Comparison of ENCODE assay signal across 8 mouse cellular contexts in genomic region chr12:103532020-103532648, GRCm38 (mm10). TPM values are rescaled to one million over a fixed set of nuclear protein-coding genes. Genes with fewer than 3 reads are reported as not detected.
A peak's percentile ranks its signal among the peaks of the same experiment; 100 is the strongest.
DNase-seq lines count a peak whose midpoint lies in the region; ATAC-seq lines count a peak whose summit lies in the region.

Ppp4r4 (plus strand) TSS chr12:103532283.

- peak within 1 kb of the TSS; percentile 86 for H3K27ac ChIP-seq in forebrain, embryonic 10.5 days
- H3K27ac ChIP-seq in heart, embryonic 14.5 days (replicated peaks in 1 of 2; ENCODE audit: control insufficient read depth in 1 of 2, insufficient read depth in 1 of 2, low read depth in 2 of 2, low read length in 2 of 2), result no peak within 1 kb of the TSS
- no peak within 1 kb of the TSS for H3K27ac ChIP-seq in liver, embryonic 11.5 days (ENCODE audit: low read depth, low read length)

- DNase-seq in CD4-positive helper T cell, adult 2 months (ENCODE audit: low read depth, low spot score), result peak; percentile 94
- DNase-seq in c-Kit-positive CD71-negative TER-119-negative erythroid progenitor cells, embryonic 14.5 days (ENCODE audit: low read depth), result peak; percentile 74
- peak; percentile 91 for DNase-seq in forebrain, embryonic 10.5 days (ENCODE audit: extremely low spot score, low spot score)
- DNase-seq in kidney, postnatal 10 days, result peak; percentile 96
- peak; percentile 95 for DNase-seq in liver, embryonic 11.5 days (ENCODE audit: low spot score)
- DNase-seq in naive thymus-derived CD4-positive, alpha-beta T cell, adult 2 months (ENCODE audit: low read depth), result peak; percentile 88
- peak; percentile 91 for DNase-seq in splenic B cell, adult 2 months (ENCODE audit: low read depth, low spot score)

- H3K27me3 ChIP-seq in forebrain, embryonic 10.5 days (ENCODE audit: poor library complexity, severe bottlenecking), result peaks cover 25% of the 10 kb centered on the region
- H3K27me3 ChIP-seq in heart, embryonic 14.5 days (ENCODE audit: control insufficient read depth, insufficient read depth, low read length), result peaks cover 22% of the 10 kb centered on the region
- peaks cover 13% of the 10 kb centered on the region for H3K27me3 ChIP-seq in liver, embryonic 11.5 days (replicated peaks; ENCODE audit: control insufficient read depth, insufficient read depth, low read length)
- H3K27me3 ChIP-seq in splenic B cell, adult 2 months (ENCODE audit: control insufficient read depth, insufficient read depth, low read length, poor library complexity, severe bottlenecking), result no peaks in the 10 kb centered on the region; the same call in 1 of the 2 replicates

- peak within 1 kb of the TSS; percentile 73 for H3K4me3 ChIP-seq in forebrain, embryonic 10.5 days
- peak within 1 kb of the TSS; percentile 65 to 68 for H3K4me3 ChIP-seq in heart, embryonic 14.5 days (ENCODE audit: control insufficient read depth in 1 of 2, insufficient read depth in 1 of 2, low read depth in 1 of 2, low read length in 2 of 2)
- peak within 1 kb of the TSS; percentile 65 for H3K4me3 ChIP-seq in liver, embryonic 11.5 days (ENCODE audit: low read depth, low read length)

- H3K9ac ChIP-seq in heart, embryonic 14.5 days (ENCODE audit: low read length), result peak within 1 kb of the TSS; percentile 74
- peak within 1 kb of the TSS; percentile 69 for H3K9ac ChIP-seq in liver, embryonic 11.5 days (ENCODE audit: low read depth, low read length)

- H3K36me3 ChIP-seq in forebrain, embryonic 10.5 days (replicated peaks), result no peaks in the 10 kb centered on the region
- H3K36me3 ChIP-seq in heart, embryonic 14.5 days (ENCODE audit: control insufficient read depth, insufficient read depth, low read length), result no peaks in the 10 kb centered on the region
- H3K36me3 ChIP-seq in liver, embryonic 11.5 days (ENCODE audit: control insufficient read depth, insufficient read depth, low read length), result no peaks in the 10 kb centered on the region
- H3K36me3 ChIP-seq in splenic B cell, adult 2 months (ENCODE audit: control insufficient read depth, insufficient read depth, low read length, poor library complexity, severe bottlenecking), result no peaks in the 10 kb centered on the region

- peaks cover 18% of the 10 kb centered on the region for H3K4me1 ChIP-seq in forebrain, embryonic 10.5 days
- peaks cover 2 to 6% of the 10 kb centered on the region in 2 experiments; a peak in 1 of 4 replicates for H3K4me1 ChIP-seq in heart, embryonic 14.5 days (ENCODE audit: control insufficient read depth in 2 of 2, insufficient read depth in 2 of 2, low read length in 2 of 2)
- H3K4me1 ChIP-seq in liver, embryonic 11.5 days (replicated peaks; ENCODE audit: control insufficient read depth, insufficient read depth, low read length), result 0 out of 2 replicates have a peak, but pooled peaks cover 6% of the 10 kb centered on the region

- no peaks in the 10 kb centered on the region for H3K9me3 ChIP-seq in forebrain, embryonic 10.5 days
- H3K9me3 ChIP-seq in heart, embryonic 14.5 days (ENCODE audit: control insufficient read depth, low read length), result no peaks in the 10 kb centered on the region
- no peaks in the 10 kb centered on the region for H3K9me3 ChIP-seq in liver, embryonic 11.5 days (ENCODE audit: control insufficient read depth, low read length)

- WGBS in forebrain, embryonic 10.5 days, result under 1% methylated on average over 52 of the region's 74 CpGs
- under 1% methylated on average over 61 of the region's 74 CpGs for WGBS in heart, embryonic 14.5 days
- under 1% methylated on average over 55 of the region's 74 CpGs for WGBS in liver, embryonic 11.5 days

- H3K4me2 ChIP-seq in heart, embryonic 14.5 days (ENCODE audit: low read length), result peak within 1 kb of the TSS; percentile 99
- H3K4me2 ChIP-seq in liver, embryonic 11.5 days, result peak within 1 kb of the TSS; percentile 98

- ATAC-seq in heart, embryonic 14.5 days (ENCODE audit: insufficient number of reproducible peaks, insufficient read depth, low FRiP score, low read depth), result peak; percentile 98
- ATAC-seq in liver, embryonic 11.5 days (replicated peaks; ENCODE audit: low FRiP score), result peak; percentile 97

RNA-seq across cellular contexts. Expression of gene Ppp4r4, which starts in this region (rescaled TPM):
- polyA plus RNA-seq in forebrain, embryonic 10.5 days (2016; fragmentation: Nextera tagmentation; extraction: Ambion mirVana), result 2.8 and 3.3 TPM in 2 replicates
- polyA plus RNA-seq in heart, embryonic 14.5 days (2014; fragmentation: Nextera tagmentation; extraction: Ambion mirVana), result 0.19 and 0.26 TPM in 2 replicates
- 3.2 and 3.3 TPM in 2 replicates for polyA plus RNA-seq in liver, embryonic 11.5 days (2014; fragmentation: Nextera tagmentation; extraction: Ambion mirVana)

Comparison
In these comparisons a context has a peak if more than half of its experiments do, and no peak if none do; other contexts are left out.
1. Peak in ATAC-seq, H3K4me3 ChIP-seq, H3K9ac ChIP-seq and H3K4me2 ChIP-seq in heart, embryonic 14.5 days; RNA of the gene not detected or under 1 TPM.